Mouse (Mus musculus) heart, embryonic 12.5 days (tissue): ENCODE measurements around the gene Chrm3. TPM values are rescaled to one million over a fixed set of nuclear protein-coding genes. Genes with fewer than 3 reads are reported as not detected.

Source experiments
- ATAC-seq: fragments of 200-750 bp; cut with Nextera tagmentation; 2 replicates; pipeline ENCODE4 v1.8.0; 2017; ENCODE audit warnings: moderate TSS enrichment, moderate library complexity; ENCODE audit not compliant: insufficient number of reproducible peaks, low FRiP score
- H3K27ac ChIP-seq: fragments of 300-500 bp; sonication (generic); 2 replicates; pipeline ENCODE4 v1.5.1; 2016; ENCODE audit warnings: mild to moderate bottlenecking, moderate library complexity; ENCODE audit not compliant: poor library complexity, severe bottlenecking
- H3K27me3 ChIP-seq: fragments of 300-500 bp; sonication (generic); replicated peaks from 2 replicates; pipeline ENCODE4 v1.6.1; 2016; ENCODE audit warnings: mild to moderate bottlenecking, moderate library complexity
- H3K36me3 ChIP-seq: fragments of 300-500 bp; sonication (generic); 2 replicates; pipeline ENCODE4 v1.6.1; 2016; ENCODE audit warnings: mild to moderate bottlenecking, moderate library complexity
- H3K4me1 ChIP-seq: fragments of 300-500 bp; sonication (generic); replicated peaks from 2 replicates; pipeline ENCODE4 v1.6.1; 2016; ENCODE audit warnings: mild to moderate bottlenecking
- H3K4me2 ChIP-seq: fragments of 300-500 bp; sonication (generic); 2 replicates; pipeline ENCODE4 v1.6.1; 2016; ENCODE audit warnings: mild to moderate bottlenecking, moderate library complexity
- H3K4me3 ChIP-seq: fragments of 300-500 bp; sonication (generic); 2 replicates; pipeline ENCODE4 v1.5.1; 2016; ENCODE audit warnings: mild to moderate bottlenecking
- H3K9ac ChIP-seq: fragments of 300-500 bp; sonication (generic); 2 replicates; pipeline ENCODE4 v1.6.1; 2016; ENCODE audit warnings: mild to moderate bottlenecking, moderate library complexity
- H3K9me3 ChIP-seq: fragments of 300-500 bp; sonication (generic); replicated peaks from 2 replicates; pipeline ENCODE4 v1.6.1; 2016; ENCODE audit warnings: mild to moderate bottlenecking, moderate library complexity
- WGBS: fragments of 180-500 bp; shearing (Covaris S2); methylation state at CpG from one replicate; pipeline ENCODE4 v1.1.7; 2016; 5-methylcytosine and 5-hydroxymethylcytosine counted together
- polyA plus RNA-seq: library from polyadenylated mRNA; unstranded; fragments of >200 nt; fragmentation: Nextera tagmentation; extraction: Ambion mirVana; gene quantifications from 2 replicates; pipeline ENCODE4 v1.2.1, GENCODE M21; 2016

The Chrm3 gene
- polyA plus RNA-seq, 1 experiment from 2014 or later, result 0.61 TPM

GRCm38 (mm10) chr13:9890460-9890859 lies 470.2 kb downstream of the Chrm3 start:
- Histone ChIP-seq H3K27ac (no peak overlapping the region), H3K4me1 (peaks cover 8% of the 10 kb centered on the region; the same call in 1 of the 2 replicates)
- 51% methylated on average over 5 of the region's 5 CpGs for WGBS

GRCm38 (mm10) chr13:9889954-9890353 lies 470.7 kb downstream of the Chrm3 start:
- H3K4me3 ChIP-seq, result no peak overlapping the region

More at GRCm38 (mm10) chr13:9890460-9890859, 470.2 kb downstream of the Chrm3 start:
- H3K27me3 ChIP-seq, result 0 out of 2 replicates have a peak, but pooled peaks cover 4% of the 10 kb centered on the region
- no peaks in the 10 kb centered on the region for H3K9me3 ChIP-seq
- no peak overlapping the region for H3K4me3 ChIP-seq
- no peaks in the 10 kb centered on the region for H3K36me3 ChIP-seq
- H3K9ac ChIP-seq, result no peak overlapping the region
- H3K4me2 ChIP-seq, result no peak overlapping the region
- no peak for ATAC-seq

GRCm38 (mm10) chr13:9888284-9888683 lies 472.4 kb downstream of the Chrm3 start:
- Histone ChIP-seq H3K9me3 (no peaks in the 10 kb centered on the region), H3K27ac (no peak overlapping the region), H3K4me3 (no peak overlapping the region), H3K4me1 (peaks cover 8% of the 10 kb centered on the region; the same call in 1 of the 2 replicates), H3K9ac (no peak overlapping the region), H3K4me2 (no peak overlapping the region), H3K36me3 (no peaks in the 10 kb centered on the region), H3K27me3 (0 out of 2 replicates have a peak, but pooled peaks cover 4% of the 10 kb centered on the region)
- no peak for ATAC-seq
- 55% methylated on average over 5 of the region's 5 CpGs for WGBS

More at GRCm38 (mm10) chr13:9889954-9890353, 470.7 kb downstream of the Chrm3 start:
- WGBS, result 63% methylated on average over 1 of the region's 1 CpGs
- no peak for ATAC-seq
- H3K4me1 ChIP-seq, result peaks cover 8% of the 10 kb centered on the region; the same call in 1 of the 2 replicates
- 0 out of 2 replicates have a peak, but pooled peaks cover 4% of the 10 kb centered on the region for H3K27me3 ChIP-seq
- no peak overlapping the region for H3K9ac ChIP-seq
- H3K36me3 ChIP-seq, result no peaks in the 10 kb centered on the region
- no peaks in the 10 kb centered on the region for H3K9me3 ChIP-seq
- H3K27ac ChIP-seq, result no peak overlapping the region
- H3K4me2 ChIP-seq, result no peak overlapping the region

- Histone ChIP-seq H3K36me3 (no peaks in the 10 kb centered on the region), H3K4me2 (no peak overlapping the region), H3K9me3 (no peaks in the 10 kb centered on the region), H3K9ac (no peak overlapping the region), H3K4me3 (no peak overlapping the region), H3K27ac (no peak overlapping the region), H3K4me1 (peaks cover 8% of the 10 kb centered on the region; the same call in 1 of the 2 replicates), H3K27me3 (0 out of 2 replicates have a peak, but pooled peaks cover 4% of the 10 kb centered on the region)
- ATAC-seq, result no peak
- WGBS, result 62% methylated on average over 5 of the region's 5 CpGs
These were observed 473.4 kb downstream of the Chrm3 start for GRCm38 (mm10) chr13:9887261-9887660.

GRCm38 (mm10) chr13:9886465-9887135 lies 474.0 kb downstream of the Chrm3 start:
- Histone ChIP-seq H3K4me3 (no peak overlapping the region), H3K4me2 (no peak overlapping the region)

GRCm38 (mm10) chr13:9882362-9883282 lies 478.0 kb downstream of the Chrm3 start:
- 42% methylated on average over 15 of the region's 15 CpGs for WGBS
- Histone ChIP-seq H3K4me1 (peaks cover 3% of the 10 kb centered on the region; the same call in 1 of the 2 replicates), H3K9ac (no peak overlapping the region), H3K4me2 (no peak overlapping the region), H3K27me3 (no peaks in the 10 kb centered on the region), H3K4me3 (no peak overlapping the region), H3K9me3 (no peaks in the 10 kb centered on the region), H3K36me3 (no peaks in the 10 kb centered on the region), H3K27ac (no peak overlapping the region)
- ATAC-seq, result peak; percentile 87

More at GRCm38 (mm10) chr13:9886465-9887135, 474.0 kb downstream of the Chrm3 start:
- Histone ChIP-seq H3K27me3 (0 out of 2 replicates have a peak, but pooled peaks cover 4% of the 10 kb centered on the region), H3K27ac (no peak overlapping the region), H3K36me3 (no peaks in the 10 kb centered on the region), H3K9ac (no peak overlapping the region), H3K4me1 (peaks cover 10% of the 10 kb centered on the region; the same call in 1 of the 2 replicates), H3K9me3 (no peaks in the 10 kb centered on the region)
- 76% methylated on average over 6 of the region's 6 CpGs for WGBS
- no peak for ATAC-seq

GRCm38 (mm10) chr13:9881930-9882329 lies 478.7 kb downstream of the Chrm3 start:
- Histone ChIP-seq H3K4me2 (no peak overlapping the region), H3K9ac (no peak overlapping the region), H3K27me3 (no peaks in the 10 kb centered on the region), H3K4me1 (peaks cover 3% of the 10 kb centered on the region; the same call in 1 of the 2 replicates), H3K4me3 (no peak overlapping the region), H3K9me3 (no peaks in the 10 kb centered on the region), H3K27ac (no peak overlapping the region), H3K36me3 (no peaks in the 10 kb centered on the region)
- 33% methylated on average over 4 of the region's 4 CpGs for WGBS
- ATAC-seq, result no peak

GRCm38 (mm10) chr13:9880401-9880800 lies 480.2 kb downstream of the Chrm3 start:
- Histone ChIP-seq H3K4me3 (no peak overlapping the region), H3K27ac (no peak overlapping the region), H3K9ac (no peak overlapping the region), H3K4me2 (no peak overlapping the region), H3K9me3 (no peaks in the 10 kb centered on the region), H3K36me3 (no peaks in the 10 kb centered on the region), H3K4me1 (peaks cover 3% of the 10 kb centered on the region; the same call in 1 of the 2 replicates), H3K27me3 (no peaks in the 10 kb centered on the region)
- 75% methylated on average over 4 of the region's 4 CpGs for WGBS
- ATAC-seq, result no peak

- Histone ChIP-seq H3K4me1 (peaks cover 3% of the 10 kb centered on the region; the same call in 1 of the 2 replicates), H3K9ac (no peak overlapping the region), H3K36me3 (no peaks in the 10 kb centered on the region), H3K27ac (no peak overlapping the region), H3K27me3 (0 out of 2 replicates have a peak, but pooled peaks cover 4% of the 10 kb centered on the region), H3K9me3 (no peaks in the 10 kb centered on the region), H3K4me2 (no peak overlapping the region), H3K4me3 (no peak overlapping the region)
- no peak for ATAC-seq
- WGBS, result 83% methylated on average over 7 of the region's 7 CpGs
These were observed 482.0 kb downstream of the Chrm3 start for GRCm38 (mm10) chr13:9878596-9879010.

- Histone ChIP-seq H3K4me1 (no peaks in the 10 kb centered on the region), H3K9ac (no peak overlapping the region), H3K27me3 (0 out of 2 replicates have a peak, but pooled peaks cover 4% of the 10 kb centered on the region), H3K4me2 (no peak overlapping the region), H3K36me3 (no peaks in the 10 kb centered on the region), H3K27ac (no peak overlapping the region), H3K4me3 (no peak overlapping the region), H3K9me3 (no peaks in the 10 kb centered on the region)
- 63% methylated on average over 3 of the region's 3 CpGs for WGBS
- ATAC-seq, result no peak
These were observed 487.3 kb downstream of the Chrm3 start for GRCm38 (mm10) chr13:9873377-9873776.

GRCm38 (mm10) chr13:9866161-9866560 lies 494.5 kb downstream of the Chrm3 start:
- no peak overlapping the region for H3K4me3 ChIP-seq
- no peak for ATAC-seq
- no peak overlapping the region for H3K4me2 ChIP-seq
- H3K4me1 ChIP-seq, result no peaks in the 10 kb centered on the region
- H3K27ac ChIP-seq, result no peak overlapping the region
- no peaks in the 10 kb centered on the region for H3K27me3 ChIP-seq
- no peaks in the 10 kb centered on the region for H3K36me3 ChIP-seq
- 79% methylated on average over 2 of the region's 2 CpGs for WGBS
- no peak overlapping the region for H3K9ac ChIP-seq
- H3K9me3 ChIP-seq, result peaks cover 7% of the 10 kb centered on the region; the same call in 1 of the 2 replicates
